Mouse (Mus musculus) embryo, embryonic 10 days (tissue): ENCODE results near the gene Inca1.
A peak's percentile ranks its signal among the peaks of the same experiment; 100 is the strongest.

Experiments
- DNase-seq: peaks from one replicate; pipeline ENCODE4 v3.0.0-alpha.2; 2015; ENCODE audit warnings: low spot score

Gene Inca1

GRCm38 (mm10) chr11:70669582-70670345, 30.2 kb downstream of the Inca1 start:
- peak; percentile 67 for DNase-seq

DNA sequence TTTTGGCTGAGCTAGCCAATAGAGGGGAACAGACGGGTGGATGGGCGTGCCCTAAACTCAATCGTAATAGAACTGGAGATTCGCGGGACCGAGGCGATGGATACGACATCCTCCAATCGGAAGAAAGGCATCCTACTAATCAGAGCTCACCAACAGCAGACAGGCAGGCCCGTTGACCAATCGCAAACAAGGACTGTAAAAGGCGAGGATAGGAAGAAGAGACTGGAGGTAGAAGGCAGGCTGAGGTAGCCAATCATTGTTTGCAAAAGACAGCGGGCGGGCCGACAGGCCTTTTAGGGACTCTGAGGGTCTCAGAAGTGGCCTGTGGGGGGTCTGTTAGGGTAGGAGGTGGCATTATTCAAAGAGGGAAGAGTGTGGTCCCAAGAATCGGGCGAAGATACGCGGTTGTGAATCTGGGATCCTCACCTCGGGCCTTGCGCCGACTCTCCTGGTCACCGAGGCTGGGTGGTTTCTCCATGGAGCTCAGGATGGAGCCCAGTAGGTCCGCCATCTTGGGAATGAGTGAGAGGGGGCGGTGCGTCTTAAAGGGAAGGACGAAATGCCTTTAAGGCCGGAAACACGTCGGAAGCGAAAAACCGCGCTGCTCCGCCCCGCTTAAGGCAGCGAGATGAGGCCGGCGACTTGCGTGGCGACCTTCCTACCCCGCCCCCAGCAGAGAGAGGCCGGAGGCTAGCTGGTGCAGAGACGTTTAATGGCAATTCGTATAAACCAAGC, 31.0 kb downstream of the Inca1 start, which contains the start of gene Spag7:
Gene Spag7, minus strand, starts transcription at position 646 of the 735 bp plus-strand sequence.
- DNase-seq: peak; percentile 99

DNA sequence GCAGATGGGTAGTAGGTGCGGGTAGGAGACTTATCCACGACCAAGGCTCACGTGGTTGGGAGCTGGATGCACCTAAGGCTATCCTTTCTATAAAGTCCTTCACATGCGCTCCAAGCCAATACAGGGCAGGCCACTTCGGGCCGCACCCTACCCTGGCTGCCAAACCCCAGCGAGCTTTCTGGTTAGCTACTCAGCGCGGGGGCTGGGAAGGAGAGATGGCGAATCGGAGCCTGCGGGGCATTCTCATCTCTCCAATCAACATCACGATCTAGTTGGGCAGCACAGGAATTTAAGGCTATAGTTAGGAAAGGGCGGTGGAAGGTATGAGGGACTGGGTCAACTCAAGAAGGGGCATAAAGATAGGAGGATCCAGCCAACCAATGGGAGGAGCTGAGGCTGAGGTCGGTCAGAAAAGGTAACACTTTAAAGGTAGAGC, 31.6 kb downstream of the Inca1 start:
- no peak for DNase-seq

DNA sequence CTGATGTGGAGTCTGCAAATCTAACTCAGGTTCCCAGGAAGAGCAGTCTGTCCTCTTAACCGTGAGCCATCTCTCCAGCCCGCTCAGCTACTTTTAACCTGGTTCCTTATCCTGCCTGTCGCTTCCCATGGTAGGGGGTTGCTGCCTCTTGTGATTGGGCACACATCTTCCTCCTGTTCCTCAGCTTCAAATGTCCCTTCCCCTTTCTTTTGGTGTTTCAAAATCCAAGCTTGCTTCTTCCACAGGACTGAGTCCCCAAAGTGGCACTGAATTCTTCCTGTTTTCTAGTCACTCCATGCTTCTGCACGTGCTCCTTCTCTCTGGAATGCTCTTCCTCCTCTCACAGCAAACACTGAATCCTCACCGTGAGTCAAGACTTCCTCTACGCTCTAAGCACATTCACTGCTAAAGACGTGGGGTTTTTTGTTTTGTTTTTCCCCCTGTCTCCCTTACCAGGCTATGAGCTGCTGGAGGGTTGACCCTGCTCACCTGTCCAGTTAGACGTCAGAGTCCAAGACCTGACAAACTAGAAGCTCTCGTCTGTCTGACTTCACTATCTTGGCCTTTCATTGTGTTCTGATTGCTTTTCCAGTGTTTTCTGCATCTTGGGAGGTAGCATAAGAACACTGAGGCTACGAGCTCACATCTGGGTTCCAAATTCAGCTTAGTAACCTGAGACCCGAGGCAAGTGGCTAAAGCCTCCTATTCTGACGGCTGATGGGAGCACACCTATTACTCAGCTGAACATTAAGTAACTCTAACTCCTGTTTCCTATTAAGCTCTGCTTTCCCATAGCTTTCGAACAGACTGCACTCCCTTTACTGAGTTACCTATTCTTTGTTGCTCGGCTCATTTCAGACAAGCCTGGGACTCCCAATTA, 32.4 kb downstream of the Inca1 start:
- no peak for DNase-seq

DNA sequence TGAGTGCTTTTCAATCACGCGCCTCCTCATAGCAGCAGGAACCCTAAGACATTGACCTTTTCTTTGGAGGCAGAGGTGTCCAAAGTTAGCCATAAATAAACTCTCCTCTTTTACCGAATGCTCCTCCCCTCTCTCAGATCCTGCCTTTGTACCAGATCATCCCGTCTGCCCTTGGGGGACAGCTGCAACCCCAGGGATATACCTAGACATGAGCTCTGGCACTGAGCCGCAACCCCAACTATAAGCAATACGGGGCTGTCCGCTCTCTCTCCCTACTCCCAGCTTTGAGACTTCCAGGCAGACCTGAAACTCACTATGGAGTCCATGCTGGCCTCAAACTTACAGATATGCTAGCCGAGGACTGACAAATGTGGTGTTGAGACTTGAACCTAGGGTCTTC, 33.3 kb downstream of the Inca1 start:
- no peak for DNase-seq

DNA sequence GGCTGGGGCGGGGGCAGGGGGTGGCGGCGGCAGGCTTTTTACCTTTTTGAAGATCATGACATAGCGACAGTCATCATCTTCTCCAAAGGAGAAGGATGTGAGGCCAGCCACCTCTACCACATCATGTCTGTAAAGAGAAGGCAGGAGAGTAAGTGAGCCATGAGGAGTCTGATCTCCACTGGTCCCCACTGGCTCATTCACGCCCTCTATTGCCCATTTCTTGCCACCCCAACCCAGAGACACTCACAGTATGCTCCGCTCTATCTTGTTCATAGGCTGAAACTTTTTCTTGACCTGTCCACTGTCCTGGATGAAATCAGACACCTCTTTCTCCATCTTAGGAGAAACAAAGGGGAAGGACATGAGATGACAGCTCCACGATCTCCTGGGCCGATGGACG, 35.2 kb downstream of the Inca1 start:
- no peak for DNase-seq

GRCm38 (mm10) chr11:70663957-70664356, 36.0 kb downstream of the Inca1 start:
- no peak for DNase-seq

- DNase-seq: no peak
Measured at GRCm38 (mm10) chr11:70663101-70663500, 36.9 kb downstream of the Inca1 start.

- DNase-seq: no peak
Measured at GRCm38 (mm10) chr11:70660571-70660970, 39.4 kb downstream of the Inca1 start.

DNA sequence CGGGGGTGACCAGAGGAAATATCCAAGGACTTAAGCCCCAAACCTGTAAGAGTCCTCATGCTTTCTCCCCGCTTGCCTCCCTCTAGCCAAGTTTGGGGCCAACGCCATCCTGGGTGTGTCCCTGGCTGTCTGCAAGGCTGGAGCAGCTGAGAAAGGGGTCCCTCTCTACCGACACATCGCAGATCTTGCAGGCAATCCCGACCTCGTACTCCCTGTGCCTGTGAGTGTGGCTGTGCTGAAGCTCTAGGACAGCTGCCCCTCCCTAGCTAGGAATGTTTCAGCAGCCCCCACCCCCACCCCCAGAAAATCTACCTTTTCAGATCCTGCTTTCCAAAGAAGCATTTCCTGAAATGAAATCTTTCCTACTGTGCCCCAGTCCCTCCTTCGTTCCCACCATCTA, 41.0 kb downstream of the Inca1 start:
- DNase-seq: no peak

DNA sequence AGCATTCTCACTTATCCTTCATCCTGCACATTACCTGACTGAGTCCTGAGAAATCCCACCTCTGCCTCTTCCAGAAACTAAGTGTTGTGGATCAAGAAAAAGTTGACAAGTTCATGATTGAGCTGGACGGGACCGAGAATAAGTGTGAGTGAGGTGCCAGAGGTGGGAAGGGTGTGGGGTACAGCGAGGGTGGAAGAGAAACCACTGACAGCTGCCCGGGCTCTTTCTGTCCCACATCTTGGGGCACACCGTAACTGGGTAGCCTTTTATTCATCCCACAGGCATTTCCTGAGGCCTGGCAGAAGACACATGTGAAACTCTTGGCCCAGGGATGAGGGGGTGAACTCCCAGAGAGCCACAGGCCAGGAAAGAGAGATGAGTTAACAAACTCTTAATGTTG, 41.4 kb downstream of the Inca1 start:
- no peak for DNase-seq

GRCm38 (mm10) chr11:70657991-70658390, 42.0 kb downstream of the Inca1 start:
- no peak for DNase-seq

DNA sequence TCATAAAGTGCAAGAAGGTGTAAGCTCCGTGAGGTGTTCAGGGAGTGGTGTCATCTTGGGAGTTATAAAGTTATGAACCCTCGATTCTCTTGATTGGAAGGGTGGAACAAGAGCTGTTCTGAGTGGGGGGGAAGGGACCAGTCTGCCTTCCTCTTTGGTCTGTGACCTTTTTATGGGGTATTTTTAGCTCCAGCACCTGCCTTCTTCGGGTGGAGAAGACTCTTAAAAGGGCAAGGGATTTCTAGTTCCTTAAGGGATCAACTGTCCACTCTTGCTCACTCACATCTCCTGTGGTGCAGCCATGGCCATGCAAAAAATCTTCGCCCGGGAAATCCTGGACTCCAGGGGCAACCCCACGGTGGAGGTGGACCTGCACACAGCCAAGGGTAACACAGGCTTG, 42.4 kb downstream of the Inca1 start:
- no peak for DNase-seq

DNA sequence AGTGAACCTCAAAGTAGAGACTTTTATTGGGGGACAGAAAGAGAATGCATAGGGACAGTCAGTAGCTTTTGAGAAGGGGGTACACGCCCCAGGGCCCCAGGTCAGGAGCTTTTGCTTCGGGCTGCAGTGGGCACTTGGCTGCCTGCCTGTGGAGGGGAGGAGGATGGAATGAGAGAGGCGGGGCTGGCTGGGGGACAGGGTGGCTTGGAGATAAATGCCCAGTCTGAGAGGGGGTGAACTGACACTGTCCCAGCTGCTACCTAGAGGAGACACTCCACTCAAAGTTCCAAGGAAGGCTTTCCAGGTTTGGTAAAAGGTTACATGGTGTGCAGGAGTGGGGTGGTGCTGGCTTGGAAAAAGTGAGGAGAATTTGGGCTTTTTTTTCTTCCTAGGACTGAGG, 43.0 kb downstream of the Inca1 start, which contains the start of gene Eno3:
Gene Eno3, plus strand, starts transcription at position 239 of the 400 bp plus-strand sequence.
- DNase-seq: peak; percentile 68

GRCm38 (mm10) chr11:70656456-70656927, 43.5 kb downstream of the Inca1 start:
- DNase-seq: peak; percentile 87

- DNase-seq: peak; percentile 78
Measured at GRCm38 (mm10) chr11:70655571-70656455, 44.1 kb downstream of the Inca1 start.

- DNase-seq: peak; percentile 87
Measured at GRCm38 (mm10) chr11:70654923-70655570, 44.9 kb downstream of the Inca1 start.

DNA sequence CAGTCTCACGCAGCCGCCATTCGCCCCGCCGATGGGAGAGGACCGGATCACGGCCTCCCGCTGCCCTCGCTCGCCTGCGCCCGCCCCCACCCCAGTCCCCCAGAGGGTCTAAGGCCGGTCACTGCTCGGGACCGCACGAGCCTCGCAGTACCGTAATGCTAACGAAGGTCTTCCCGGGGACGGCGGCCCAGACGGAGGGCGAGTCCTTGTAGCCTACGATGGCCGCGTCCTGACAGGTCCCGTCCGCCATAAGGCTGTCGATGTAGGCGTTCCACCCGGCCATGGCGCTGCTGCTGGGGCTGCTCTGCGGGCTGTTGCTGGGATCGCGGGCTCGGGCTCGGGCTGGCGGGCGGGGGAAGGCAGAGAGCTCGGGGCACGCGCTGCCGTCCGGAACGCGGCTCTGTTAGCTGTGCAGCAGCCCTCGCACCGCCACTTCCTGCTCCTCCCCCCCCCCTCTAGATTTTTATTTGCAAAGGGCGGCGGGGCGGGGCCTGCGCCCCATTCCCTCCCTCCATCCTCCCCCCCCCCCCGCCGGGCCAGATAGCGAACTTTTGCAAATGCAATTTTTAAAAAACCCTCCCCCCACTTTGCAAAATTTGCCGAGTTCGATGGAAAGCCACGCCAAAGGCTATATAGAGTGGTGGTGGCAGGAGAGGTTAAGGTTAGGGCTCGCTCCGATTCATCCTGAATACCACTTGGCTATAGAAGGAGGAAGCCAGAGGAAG, 45.6 kb downstream of the Inca1 start, which contains the start of gene Pfn1:
Gene Pfn1, minus strand, starts transcription at position 447 of the 725 bp plus-strand sequence.
- peak; percentile 81 for DNase-seq

- peak; percentile 67 for DNase-seq
Measured at GRCm38 (mm10) chr11:70653345-70654197, 46.4 kb downstream of the Inca1 start.
